Mouse (Mus musculus): ENCODE data around the gene Iqck. TPM values are rescaled to one million over a fixed set of nuclear protein-coding genes. Genes with fewer than 3 reads are reported as not detected.

Iqck gene
- total RNA-seq, 2 experiments from 2014 or later: not detected

DNA sequence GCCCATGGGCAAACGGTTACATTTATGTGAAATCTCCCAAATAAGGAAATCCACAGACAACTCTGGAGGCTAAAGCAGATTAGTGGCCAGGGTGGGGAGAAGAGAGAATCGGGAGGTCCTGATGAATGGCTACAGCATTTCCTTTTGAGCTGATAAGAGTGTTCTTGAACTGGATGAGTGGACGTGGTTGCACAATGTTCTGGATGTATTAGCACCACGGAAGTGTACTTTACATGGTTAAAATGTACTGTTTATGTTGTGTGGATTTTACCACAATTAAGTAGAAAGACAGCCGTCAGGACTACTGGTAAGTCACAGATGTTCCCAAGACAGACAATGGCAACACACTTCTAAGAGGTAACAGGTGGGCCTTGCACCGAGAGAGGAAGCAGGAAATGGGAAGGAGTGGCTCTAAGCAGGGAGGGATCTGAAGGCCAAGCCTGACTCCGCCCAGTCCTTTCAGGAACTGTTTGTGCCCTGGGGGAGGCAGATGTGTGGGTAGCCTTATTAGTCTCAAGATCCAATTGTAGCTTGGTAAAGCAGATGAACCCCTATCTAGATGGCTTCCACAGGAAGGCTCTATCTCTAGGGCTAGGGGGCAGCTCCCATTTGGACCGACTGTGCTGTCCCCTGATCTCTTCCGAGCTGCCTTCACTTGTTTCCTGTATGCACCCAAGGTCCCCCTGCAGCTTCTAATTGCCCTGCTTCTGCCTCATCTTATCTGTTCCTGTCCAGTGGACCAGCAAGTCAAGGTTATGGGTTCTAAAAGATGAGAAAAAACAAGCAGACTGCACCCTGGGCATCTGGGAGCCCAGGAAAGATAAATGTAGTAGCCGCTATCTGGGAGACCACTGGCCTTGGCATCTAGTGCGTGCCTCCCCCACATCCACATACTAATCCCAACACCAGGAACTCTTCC, 82.2 kb downstream of the Iqck start:
- no peak for ATAC-seq (replicated peaks; ENCODE audit: low FRiP score, poor library complexity, severe bottlenecking)

DNA sequence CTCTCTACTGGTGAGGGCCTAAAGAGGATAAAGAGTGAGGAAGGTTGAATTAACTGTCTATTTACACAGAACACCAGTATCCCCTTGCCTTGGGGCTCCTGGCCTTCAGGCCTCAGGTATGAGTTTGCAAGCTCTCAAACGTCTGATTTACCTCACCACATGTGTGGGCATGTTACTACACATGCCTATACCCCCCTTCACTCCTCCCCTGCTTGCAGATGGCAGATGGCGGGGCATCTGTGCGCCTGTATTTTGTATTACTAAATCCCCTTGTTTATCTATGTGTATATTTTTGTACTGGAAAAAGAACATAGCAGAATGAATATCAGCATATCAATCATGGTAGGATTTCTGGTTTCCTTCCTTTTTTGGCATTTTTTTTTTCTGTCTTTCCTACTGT, 86.7 kb downstream of the Iqck start:
- ATAC-seq (replicated peaks; ENCODE audit: low FRiP score, poor library complexity, severe bottlenecking): no peak

DNA sequence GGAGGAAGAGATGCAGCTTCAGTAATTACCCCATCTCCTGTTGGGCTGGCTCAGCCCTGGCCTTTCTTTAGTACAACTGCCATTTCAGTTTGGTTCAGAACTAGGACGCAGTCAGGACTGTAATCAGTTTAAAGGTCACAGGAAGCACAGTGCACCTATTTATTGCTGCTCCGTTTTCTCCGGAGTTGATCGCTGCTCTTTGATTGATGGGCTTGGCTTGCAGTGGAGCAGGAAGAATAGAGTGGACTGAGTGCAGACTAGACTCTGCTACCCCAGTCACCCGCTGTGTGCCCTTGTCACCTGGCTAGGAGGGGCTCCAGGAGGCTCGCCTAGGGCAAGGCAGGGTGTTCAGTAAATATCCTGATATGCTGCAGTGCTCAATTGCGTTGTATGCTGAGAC, 87.6 kb downstream of the Iqck start:
- no peak for ATAC-seq (replicated peaks; ENCODE audit: low FRiP score, poor library complexity, severe bottlenecking)

DNA sequence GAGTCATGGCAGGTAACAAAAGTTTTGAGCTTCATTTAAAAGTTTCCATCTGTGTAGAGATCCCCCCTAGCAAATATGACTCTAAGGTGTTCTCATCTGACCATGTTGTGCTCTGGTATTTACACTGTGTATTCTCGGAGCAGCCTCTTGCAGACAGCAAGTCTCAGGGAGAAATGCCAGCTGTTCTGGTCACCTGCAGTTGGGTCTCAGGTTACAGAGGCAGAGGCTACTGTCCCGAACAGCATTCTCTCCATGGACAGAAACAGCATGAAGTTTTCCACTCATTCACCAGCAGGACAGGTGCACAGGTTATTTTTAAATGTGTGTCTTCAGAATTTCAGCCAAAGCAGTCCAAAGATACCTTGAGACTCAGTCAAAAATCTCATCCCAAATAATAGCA, 89.3 kb downstream of the Iqck start:
- ATAC-seq (replicated peaks; ENCODE audit: low FRiP score, poor library complexity, severe bottlenecking): no peak

DNA sequence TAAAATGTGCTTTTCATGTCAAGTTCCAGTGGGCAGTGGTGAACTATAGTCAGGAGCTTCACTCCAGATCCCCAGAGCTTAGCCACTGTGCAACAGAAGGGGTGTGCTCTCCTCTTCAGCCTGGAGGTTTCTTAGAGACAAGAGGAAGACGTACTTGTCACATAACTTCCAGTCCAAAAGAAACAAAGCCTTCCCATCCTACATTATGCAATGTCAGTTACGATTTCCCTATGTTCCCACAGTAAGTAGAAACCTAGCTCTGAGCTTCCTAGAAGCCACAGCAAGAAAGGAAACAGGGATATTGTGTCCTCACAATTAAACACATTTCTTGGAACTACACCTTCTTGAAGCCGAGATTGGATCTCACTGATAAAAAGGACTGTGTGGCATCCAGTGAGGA, 91.7 kb downstream of the Iqck start:
- no peak for ATAC-seq (replicated peaks; ENCODE audit: low FRiP score, poor library complexity, severe bottlenecking)

DNA sequence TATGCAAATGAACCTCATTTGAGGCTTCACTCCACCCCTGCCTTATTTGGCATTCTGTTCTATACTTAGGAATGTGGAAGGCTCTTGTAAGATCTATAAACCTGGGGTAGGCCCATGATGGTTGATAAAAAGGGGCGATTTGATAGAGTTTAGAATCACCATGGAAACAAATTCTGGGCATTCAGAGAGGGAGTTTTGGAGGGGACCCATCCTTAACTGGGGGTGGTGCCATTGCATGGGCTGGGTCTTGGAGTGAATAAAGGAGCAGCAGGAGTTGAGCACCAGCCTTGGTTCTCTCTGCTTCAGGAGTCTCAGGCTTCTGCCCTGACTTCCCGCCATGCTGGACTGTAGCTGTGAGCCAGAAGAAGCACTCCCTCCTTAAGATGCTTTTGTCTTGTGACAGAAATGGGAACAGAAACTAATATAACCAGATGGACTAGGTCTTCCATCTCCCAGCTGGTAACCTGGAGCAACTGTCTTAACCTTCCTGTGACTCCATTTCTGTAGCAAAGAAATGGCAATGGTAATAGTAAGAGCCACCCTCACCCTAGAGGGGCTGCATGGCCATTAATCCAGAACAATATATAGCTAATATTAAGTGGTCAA, 93.2 kb downstream of the Iqck start:
- no peak for ATAC-seq (replicated peaks; ENCODE audit: low FRiP score, poor library complexity, severe bottlenecking)

DNA sequence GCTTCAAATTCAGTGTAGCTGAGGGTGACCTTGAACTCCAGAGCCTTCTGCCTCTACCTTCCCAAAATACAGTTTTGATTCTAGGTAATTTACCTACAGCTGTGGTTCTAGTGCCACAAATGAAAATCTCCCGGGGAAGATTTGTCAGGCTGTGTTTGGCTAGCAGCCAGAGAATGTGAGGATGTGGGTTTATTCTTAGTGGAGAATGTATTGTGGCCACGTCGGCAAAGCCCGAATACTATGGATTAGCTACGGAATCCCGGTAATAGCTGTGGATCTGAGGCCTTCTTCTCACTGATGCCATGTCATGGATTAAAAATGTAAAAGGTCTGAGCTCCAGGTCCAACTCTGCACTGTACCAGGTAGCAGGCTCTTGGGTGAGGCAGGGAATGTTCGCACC, 94.2 kb downstream of the Iqck start:
- ATAC-seq (replicated peaks; ENCODE audit: low FRiP score, poor library complexity, severe bottlenecking): no peak

DNA sequence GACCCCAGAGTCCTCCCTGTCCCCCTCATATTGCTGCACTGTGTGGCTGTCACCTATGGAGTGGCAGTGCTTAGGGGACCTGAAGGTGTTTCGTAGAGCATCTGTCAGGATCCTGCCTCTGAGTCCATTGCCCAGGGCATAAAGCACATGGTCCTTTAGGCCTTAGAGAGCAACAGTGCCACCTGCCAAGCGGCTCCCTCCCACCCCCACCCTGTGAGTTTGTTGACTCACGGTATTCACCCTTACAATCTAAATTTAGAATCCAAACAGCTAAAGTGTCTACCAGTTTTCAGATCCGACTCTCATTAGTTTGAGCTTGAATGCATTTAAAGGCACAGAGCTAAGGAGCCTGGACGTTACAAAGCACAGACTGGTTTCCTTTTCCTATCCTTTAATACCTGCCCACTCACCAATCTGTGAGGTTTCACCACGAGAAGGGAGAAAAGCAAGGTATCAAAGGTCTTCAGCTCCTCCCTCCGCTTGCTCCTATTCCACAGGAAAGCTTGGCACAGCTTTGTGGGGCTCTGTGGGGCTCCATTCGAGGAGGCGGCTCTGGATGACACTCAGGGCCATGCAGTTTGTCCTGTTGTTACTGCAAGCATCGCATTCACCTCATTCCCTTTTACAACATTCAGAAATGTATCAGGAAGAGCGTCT, 98.2 kb downstream of the Iqck start:
- ATAC-seq (replicated peaks; ENCODE audit: low FRiP score, poor library complexity, severe bottlenecking): no peak

DNA sequence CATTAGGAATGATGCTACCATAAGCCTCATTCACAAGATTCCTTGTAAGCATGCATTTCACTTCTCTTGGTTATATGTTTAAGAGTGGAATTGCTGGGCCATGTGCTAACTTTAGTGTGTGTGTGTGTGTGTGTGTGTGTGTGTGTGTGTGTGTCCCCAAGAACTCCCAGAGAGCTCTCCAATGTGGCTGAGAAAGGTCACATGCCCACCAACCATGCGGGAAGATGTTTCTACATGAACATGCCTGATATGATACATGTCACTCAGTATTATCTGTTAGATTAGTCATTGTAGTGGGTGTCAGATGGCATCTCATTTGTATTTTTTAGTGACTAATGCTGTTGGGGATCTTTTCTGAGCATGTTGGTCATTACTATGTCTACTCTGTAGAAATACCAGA, 99.4 kb downstream of the Iqck start:
- ATAC-seq (replicated peaks; ENCODE audit: low FRiP score, poor library complexity, severe bottlenecking): no peak

DNA sequence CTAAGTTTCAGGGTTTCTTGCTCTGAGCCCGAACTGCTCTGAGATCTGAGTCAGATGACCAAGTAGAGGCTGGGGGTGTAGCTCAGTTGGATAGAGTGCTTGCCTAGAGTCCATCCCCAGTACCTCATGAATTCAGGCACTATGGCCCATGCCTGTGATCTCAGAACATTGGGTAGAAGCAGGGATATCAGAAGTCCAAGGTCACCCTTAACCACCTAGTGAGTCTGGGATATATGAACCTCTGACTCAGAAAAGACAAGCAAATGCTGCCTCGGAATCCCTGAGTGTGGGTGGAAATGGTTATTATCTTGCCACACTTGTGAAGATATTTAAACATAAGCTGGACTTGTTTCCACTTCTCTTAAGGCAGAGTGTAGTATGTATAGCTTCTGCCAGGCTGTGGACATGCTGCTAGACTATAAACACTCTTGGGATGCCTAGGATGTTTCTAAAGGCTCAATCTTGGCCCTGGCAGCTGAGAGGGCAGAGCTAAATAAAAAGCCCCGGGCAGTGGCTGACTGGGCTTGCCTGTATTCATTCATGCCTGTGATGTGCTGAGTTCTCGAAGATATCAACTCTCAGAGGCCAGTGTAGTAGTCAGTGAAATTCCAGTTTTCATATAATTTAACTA, 101.2 kb downstream of the Iqck start:
- no peak for ATAC-seq (replicated peaks; ENCODE audit: low FRiP score, poor library complexity, severe bottlenecking)

DNA sequence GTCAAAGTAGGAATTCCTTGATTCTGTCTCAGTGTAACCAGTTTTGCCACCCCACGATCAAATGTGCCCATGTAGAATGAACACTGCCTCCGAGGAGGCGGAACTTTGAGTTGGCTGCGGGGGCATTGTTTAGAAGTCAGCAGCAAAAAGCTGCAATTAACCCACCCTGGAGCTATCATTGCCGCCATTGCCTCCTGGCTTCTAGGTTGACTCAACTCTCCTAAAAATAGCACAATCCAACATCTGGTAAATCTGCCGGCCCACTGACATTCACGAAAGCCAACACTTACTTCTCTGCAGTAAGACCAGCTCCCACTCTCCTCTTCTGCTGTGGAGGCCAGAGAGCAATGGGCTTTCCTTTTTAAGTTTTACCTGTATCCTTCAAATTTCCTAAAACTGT, 103.7 kb downstream of the Iqck start:
- ATAC-seq (replicated peaks; ENCODE audit: low FRiP score, poor library complexity, severe bottlenecking): no peak

DNA sequence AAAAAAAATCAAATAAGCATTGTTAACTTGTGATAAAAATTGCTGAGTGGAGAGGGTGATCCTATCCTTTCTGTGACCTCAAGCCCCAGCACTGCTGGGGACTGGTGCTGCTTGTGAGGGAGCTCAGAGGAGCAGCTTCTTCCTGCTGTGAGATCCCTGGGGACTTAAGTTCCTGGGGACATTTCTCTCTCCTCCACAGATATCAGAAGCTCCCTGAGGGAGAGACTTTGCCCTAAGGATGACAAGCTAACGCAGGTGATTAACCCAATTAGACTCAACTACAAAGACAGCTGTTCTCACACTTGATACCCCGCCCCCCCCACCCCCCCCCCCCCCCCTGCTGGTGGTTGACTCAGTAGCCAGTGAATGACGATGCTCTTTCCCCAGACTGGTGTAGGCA, 109.2 kb downstream of the Iqck start:
- ATAC-seq (replicated peaks; ENCODE audit: low FRiP score, poor library complexity, severe bottlenecking): no peak

DNA sequence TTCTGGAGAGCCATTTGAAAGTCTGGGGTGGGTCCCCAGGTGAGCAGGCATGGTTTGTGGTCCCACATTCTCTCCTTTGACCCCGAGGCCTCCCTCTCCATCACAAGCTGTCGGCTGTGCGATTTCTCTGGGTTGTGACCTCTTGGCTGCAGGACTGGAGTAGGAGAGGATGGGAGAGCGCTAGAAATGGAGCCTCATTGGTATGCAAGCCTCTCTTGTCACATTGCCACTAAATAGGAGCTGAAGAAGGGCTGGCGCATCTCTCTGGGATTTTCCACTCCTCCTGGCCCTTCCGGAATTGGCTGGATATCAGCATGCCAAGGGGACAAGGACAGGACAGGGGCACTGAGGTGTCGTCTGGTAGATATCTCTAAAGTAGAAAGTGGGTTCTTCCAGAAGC, 109.6 kb downstream of the Iqck start:
- ATAC-seq (replicated peaks; ENCODE audit: low FRiP score, poor library complexity, severe bottlenecking): no peak

DNA sequence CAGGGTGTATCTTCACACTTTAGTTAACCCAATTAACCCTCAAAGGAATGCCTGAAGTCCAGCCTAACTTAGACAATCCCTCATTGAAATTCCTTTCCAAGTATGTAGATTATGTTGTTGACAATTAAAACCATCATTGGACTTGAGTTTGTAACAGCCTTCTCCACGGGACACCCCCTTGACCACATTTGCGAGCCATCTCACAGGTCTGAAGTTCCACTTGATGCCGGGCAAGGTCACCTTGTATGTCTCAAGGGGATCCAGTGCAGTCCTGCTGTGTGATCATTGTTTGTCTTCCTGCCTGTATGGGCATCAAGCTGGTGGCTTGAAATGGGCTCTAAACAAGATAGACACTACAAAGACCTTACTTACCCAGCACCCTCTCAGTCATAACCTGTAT, 113.3 kb downstream of the Iqck start:
- no peak for ATAC-seq (replicated peaks; ENCODE audit: low FRiP score, poor library complexity, severe bottlenecking)

DNA sequence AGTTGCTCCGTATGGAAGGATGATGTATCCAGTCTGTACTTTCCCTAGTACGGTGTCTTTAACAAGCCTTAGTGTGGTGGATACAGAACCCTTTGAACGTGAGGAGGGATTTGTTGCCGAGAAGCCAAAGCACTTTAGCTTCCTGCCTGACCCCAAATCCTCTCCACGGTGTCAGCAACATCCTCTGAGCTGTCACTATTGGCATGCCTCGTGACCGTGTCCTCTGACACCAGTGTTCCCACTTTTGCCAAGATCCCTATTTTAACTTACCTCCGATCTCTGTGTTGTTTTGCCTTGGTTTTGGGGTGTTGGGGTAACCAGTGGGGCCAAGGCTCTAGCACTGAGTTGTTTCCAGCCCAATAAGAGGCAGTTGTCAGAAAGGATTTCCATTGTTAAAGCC, 115.9 kb downstream of the Iqck start:
- ATAC-seq (replicated peaks; ENCODE audit: low FRiP score, poor library complexity, severe bottlenecking): no peak

DNA sequence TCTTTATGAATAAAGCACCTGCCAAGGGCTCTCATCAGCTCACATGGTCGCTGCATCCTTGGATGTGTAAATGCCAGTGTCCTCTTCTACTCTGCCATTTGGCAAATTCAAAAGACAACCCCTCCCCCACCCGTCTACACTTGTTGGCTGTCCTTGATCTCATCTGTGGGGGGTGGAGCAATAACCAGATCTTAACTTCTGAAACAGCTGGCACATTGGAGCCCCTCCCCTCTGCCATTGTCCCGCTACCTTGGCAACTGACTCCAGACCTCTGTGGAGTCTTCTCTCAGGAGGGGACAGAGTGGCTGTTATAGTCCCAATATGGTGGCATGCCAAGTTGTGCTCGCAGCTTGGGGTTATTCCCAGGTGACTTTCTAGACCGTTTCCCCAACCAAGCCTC, 116.8 kb downstream of the Iqck start:
- ATAC-seq (replicated peaks; ENCODE audit: low FRiP score, poor library complexity, severe bottlenecking): no peak

DNA sequence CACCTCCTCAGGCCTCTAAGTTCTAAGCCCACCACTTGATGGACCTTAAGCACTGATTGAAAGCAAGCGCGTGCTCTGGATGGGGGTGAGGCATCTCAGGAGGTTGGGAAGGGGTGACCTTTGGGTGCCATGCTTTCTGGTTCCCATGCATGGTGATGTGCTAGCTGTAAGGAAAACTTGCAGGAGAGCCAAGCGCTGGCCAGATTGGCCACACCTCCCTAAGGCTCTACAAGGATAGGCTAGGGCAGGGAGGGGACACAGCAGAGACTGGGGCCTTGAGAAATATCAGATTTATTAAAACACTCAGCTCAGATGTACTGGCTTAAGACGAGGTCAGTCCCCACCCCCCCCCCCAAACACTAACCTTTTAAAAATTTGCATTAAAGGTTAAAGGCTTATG, 117.8 kb downstream of the Iqck start:
- no peak for ATAC-seq (replicated peaks; ENCODE audit: low FRiP score, poor library complexity, severe bottlenecking)

DNA sequence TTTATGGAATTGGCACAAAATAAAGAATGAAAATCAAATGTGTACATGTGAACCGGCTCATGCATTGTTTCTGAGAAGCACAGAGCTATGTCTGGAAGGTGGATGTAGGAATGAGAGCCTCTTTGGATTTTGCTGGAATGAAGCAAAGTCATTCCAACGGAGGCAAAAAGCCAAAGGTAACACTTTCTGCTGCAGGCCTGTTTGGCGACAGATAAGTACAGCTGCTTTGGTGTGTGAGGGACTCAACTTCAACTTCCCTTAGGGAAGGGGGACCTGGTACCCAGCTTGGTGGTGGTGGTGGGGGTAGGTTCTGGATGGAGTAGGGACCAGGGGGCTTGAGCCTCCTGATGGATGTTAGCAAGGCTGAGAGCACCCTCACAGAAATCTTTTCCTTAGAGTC, 120.3 kb downstream of the Iqck start:
- no peak for ATAC-seq (replicated peaks; ENCODE audit: low FRiP score, poor library complexity, severe bottlenecking)

DNA sequence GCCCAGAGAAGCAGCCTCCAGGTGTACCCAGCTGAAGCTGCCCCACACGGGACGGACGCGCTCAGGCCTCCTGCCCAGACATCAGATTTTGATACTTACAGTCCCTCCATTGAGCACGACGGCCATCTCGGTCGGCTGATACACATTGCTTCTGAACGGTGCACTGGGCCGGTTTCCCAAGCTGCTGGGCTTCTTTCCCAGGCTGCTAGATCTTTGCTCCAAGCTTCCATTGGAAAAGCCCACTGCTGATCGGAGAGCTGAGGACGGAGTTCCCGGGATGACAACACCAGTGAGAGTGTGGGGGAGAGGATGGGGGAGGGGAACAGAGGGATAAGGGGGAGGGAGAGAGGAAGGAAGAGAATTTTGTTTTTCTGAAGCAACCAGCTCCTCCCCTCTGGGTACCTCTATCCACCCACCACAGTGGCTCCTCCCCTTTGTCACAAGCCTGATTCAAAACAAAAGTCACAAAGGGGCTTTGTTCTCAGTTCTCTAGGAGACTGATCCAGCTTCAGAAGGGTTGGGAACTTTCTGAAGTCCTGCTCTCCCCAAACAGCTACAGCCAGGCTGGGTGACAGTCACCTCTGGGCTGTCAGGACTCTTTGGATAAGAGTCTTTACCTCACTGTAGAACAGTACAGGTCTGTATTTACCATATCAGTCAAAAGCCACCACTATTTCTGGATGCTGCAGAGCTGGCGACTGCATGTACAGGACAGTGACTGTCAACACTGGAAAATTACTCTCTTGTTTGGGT, 121.0 kb downstream of the Iqck start:
- ATAC-seq (replicated peaks; ENCODE audit: low FRiP score, poor library complexity, severe bottlenecking): no peak

DNA sequence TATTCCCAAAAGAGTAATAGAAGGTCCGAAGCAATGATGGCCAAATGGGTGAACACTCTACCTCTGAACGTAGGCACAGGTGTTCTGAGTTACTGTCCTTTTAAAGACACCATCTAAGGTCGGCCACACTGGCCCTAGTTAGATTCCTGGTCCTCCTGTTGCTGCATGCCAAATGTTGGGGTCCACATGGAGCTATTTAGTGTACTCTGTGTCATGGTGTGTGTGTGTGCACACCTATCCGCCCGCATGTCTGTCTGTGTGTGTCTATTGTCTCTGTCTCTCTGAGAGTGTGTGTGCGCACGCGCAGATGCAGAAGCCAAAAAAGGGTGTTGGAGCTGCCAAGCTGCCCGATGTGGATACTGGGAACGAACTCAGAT, 121.6 kb downstream of the Iqck start:
- ATAC-seq (replicated peaks; ENCODE audit: low FRiP score, poor library complexity, severe bottlenecking): no peak
